Mouse (Mus musculus): ENCODE results near the gene Elavl1. TPM values are rescaled to one million over a fixed set of nuclear protein-coding genes. Genes with fewer than 3 reads are reported as not detected.
"Not testable (repeated sequence)": the region's sequence is repeated elsewhere in the genome, so short reads cannot be mapped to it uniquely, and the experiment has no call there.

Gene Elavl1
- polyA plus RNA-seq, 1 experiment: 19.3 TPM

GRCm38 (mm10) chr8:4256911-4257310 is 68.3 kb downstream of the Elavl1 start:
- TF ChIP-seq CTCF (IDR thresholded peaks at IDR 0.05; ENCODE audit: extremely low read depth, insufficient read depth, insufficient read length, insufficient replicate concordance): no peak
- TF ChIP-seq POLR2A (IDR thresholded peaks at IDR 0.05; ENCODE audit: low read depth, low read length): no peak
- 84% methylated on average over 4 of the region's 4 CpGs for WGBS

GRCm38 (mm10) chr8:4255471-4255870 is 69.7 kb downstream of the Elavl1 start:
- not testable (repeated sequence) for H3K36me3 ChIP-seq (ENCODE audit: control insufficient read depth, insufficient read depth, low read length); H3K4me3 ChIP-seq (ENCODE audit: extremely low read depth, insufficient read depth, insufficient read length); H3K27me3 ChIP-seq (ENCODE audit: control insufficient read depth, insufficient read depth, low read length); H3K27ac ChIP-seq (ENCODE audit: insufficient read depth, low read length); DNase-seq (ENCODE audit: low read depth in 1 of 2, low spot score in 2 of 2)
- H3K4me1 ChIP-seq (ENCODE audit: control insufficient read depth, insufficient read depth, insufficient read length): peaks cover 16% of the 10 kb centered on the region
- 87% methylated on average over 7 of the region's 7 CpGs for WGBS

More at GRCm38 (mm10) chr8:4256911-4257310, 68.3 kb downstream of the Elavl1 start:
- Histone ChIP-seq H3K27me3 (ENCODE audit: control insufficient read depth, insufficient read depth, low read length) (no peaks in the 10 kb centered on the region), H3K27ac (ENCODE audit: insufficient read depth, low read length) (no peak overlapping the region), H3K4me1 (ENCODE audit: control insufficient read depth, insufficient read depth, insufficient read length) (peaks cover 16% of the 10 kb centered on the region), H3K4me3 (ENCODE audit: extremely low read depth, insufficient read depth, insufficient read length) (no peak overlapping the region), H3K36me3 (ENCODE audit: control insufficient read depth, insufficient read depth, low read length) (peaks cover 10% of the 10 kb centered on the region)
- DNase-seq (ENCODE audit: low read depth in 1 of 2, low spot score in 2 of 2): no peak

- no peaks in the 10 kb centered on the region for H3K27me3 ChIP-seq (ENCODE audit: control insufficient read depth, insufficient read depth, low read length)
- H3K4me1 ChIP-seq (ENCODE audit: control insufficient read depth, insufficient read depth, insufficient read length): peaks cover 11% of the 10 kb centered on the region
- no peak overlapping the region for H3K4me3 ChIP-seq (ENCODE audit: extremely low read depth, insufficient read depth, insufficient read length)
- no peak overlapping the region for H3K27ac ChIP-seq (ENCODE audit: insufficient read depth, low read length)
- peaks cover 9% of the 10 kb centered on the region for H3K36me3 ChIP-seq (ENCODE audit: control insufficient read depth, insufficient read depth, low read length)
- TF ChIP-seq POLR2A (IDR thresholded peaks at IDR 0.05; ENCODE audit: low read depth, low read length) (no peak), CTCF (IDR thresholded peaks at IDR 0.05; ENCODE audit: extremely low read depth, insufficient read depth, insufficient read length, insufficient replicate concordance) (no peak)
- DNase-seq (ENCODE audit: low read depth in 1 of 2, low spot score in 2 of 2): no peak
- 80% methylated on average over 6 of the region's 6 CpGs for WGBS
These were observed 71.2 kb downstream of the Elavl1 start for GRCm38 (mm10) chr8:4254001-4254400.

- Histone ChIP-seq H3K36me3 (ENCODE audit: control insufficient read depth, insufficient read depth, low read length) (peaks cover 9% of the 10 kb centered on the region), H3K4me1 (ENCODE audit: control insufficient read depth, insufficient read depth, insufficient read length) (peaks cover 4% of the 10 kb centered on the region; the same call in 1 of the 2 replicates), H3K27ac (ENCODE audit: insufficient read depth, low read length) (peak within 1 kb of the TSS; percentile 91), H3K27me3 (ENCODE audit: control insufficient read depth, insufficient read depth, low read length) (no peaks in the 10 kb centered on the region), H3K4me3 (ENCODE audit: extremely low read depth, insufficient read depth, insufficient read length) (peak within 1 kb of the TSS; percentile 97)
- no peak for TF ChIP-seq POLR2A (IDR thresholded peaks at IDR 0.05; ENCODE audit: low read depth, low read length)
- TF ChIP-seq CTCF (IDR thresholded peaks at IDR 0.05; ENCODE audit: extremely low read depth, insufficient read depth, insufficient read length, insufficient replicate concordance): no peak
- under 1% methylated on average over 69 of the region's 69 CpGs for WGBS
- DNase-seq (ENCODE audit: low read depth in 1 of 2, low spot score in 2 of 2): peak; percentile 88 to 94
These were observed 72.0 kb downstream of the Elavl1 start, which contains the start of gene Snapc2 for GRCm38 (mm10) chr8:4252934-4253841. TSS of gene Snapc2 (plus strand) at chr8:4253080.

GRCm38 (mm10) chr8:4252116-4252760 is 73.0 kb downstream of the Elavl1 start:
- Histone ChIP-seq H3K27ac (ENCODE audit: insufficient read depth, low read length) (peak overlapping the region; percentile 7; the same call in 1 of the 2 replicates), H3K4me3 (ENCODE audit: extremely low read depth, insufficient read depth, insufficient read length) (peak overlapping the region; percentile 50), H3K27me3 (ENCODE audit: control insufficient read depth, insufficient read depth, low read length) (no peaks in the 10 kb centered on the region), H3K36me3 (ENCODE audit: control insufficient read depth, insufficient read depth, low read length) (peaks cover 10% of the 10 kb centered on the region), H3K4me1 (ENCODE audit: control insufficient read depth, insufficient read depth, insufficient read length) (peaks cover 4% of the 10 kb centered on the region; the same call in 1 of the 2 replicates)
- no peak for DNase-seq (ENCODE audit: low read depth in 1 of 2, low spot score in 2 of 2)
- WGBS: 40% methylated on average over 8 of the region's 8 CpGs
- no peak for TF ChIP-seq POLR2A (IDR thresholded peaks at IDR 0.05; ENCODE audit: low read depth, low read length)
- TF ChIP-seq CTCF (IDR thresholded peaks at IDR 0.05; ENCODE audit: extremely low read depth, insufficient read depth, insufficient read length, insufficient replicate concordance): no peak

GRCm38 (mm10) chr8:4250306-4250970 is 74.8 kb downstream of the Elavl1 start:
- no peak overlapping the region for H3K27ac ChIP-seq (ENCODE audit: insufficient read depth, low read length)
- H3K4me1 ChIP-seq (ENCODE audit: control insufficient read depth, insufficient read depth, insufficient read length): peaks cover 4% of the 10 kb centered on the region; the same call in 1 of the 2 replicates
- peak; percentile 52 to 82 for DNase-seq (ENCODE audit: low read depth in 1 of 2, low spot score in 2 of 2)
- H3K4me3 ChIP-seq (ENCODE audit: extremely low read depth, insufficient read depth, insufficient read length): no peak overlapping the region
- TF ChIP-seq POLR2A (IDR thresholded peaks at IDR 0.05; ENCODE audit: low read depth, low read length) (no peak), CTCF (IDR thresholded peaks at IDR 0.05; ENCODE audit: extremely low read depth, insufficient read depth, insufficient read length, insufficient replicate concordance) (peak; percentile 87; the same call in 1 of the 2 replicates)
- peaks cover 19% of the 10 kb centered on the region for H3K36me3 ChIP-seq (ENCODE audit: control insufficient read depth, insufficient read depth, low read length)
- WGBS: 55% methylated on average over 25 of the region's 26 CpGs
- H3K27me3 ChIP-seq (ENCODE audit: control insufficient read depth, insufficient read depth, low read length): no peaks in the 10 kb centered on the region

Measured in spleen, adult 2 months (tissue).